Mouse (Mus musculus) G1E-ER4 (cell line): ENCODE data around the gene Jph3. TPM values are rescaled to one million over a fixed set of nuclear protein-coding genes. Genes with fewer than 3 reads are reported as not detected.

Experiments used
- GATA1 ChIP-seq: IDR thresholded peaks from one replicate; pipeline ENCODE4 v1.8.0; 2012; ENCODE audit warnings: low read length, inconsistent platforms
- polyA plus RNA-seq: library from polyadenylated mRNA; stranded (reverse); fragments of >175 nt; gene quantifications from 2 replicates; pipeline ENCODE4 v1.2.3, GENCODE M21; 2012

Gene Jph3
- polyA plus RNA-seq, 1 experiment: not detected

GRCm38 (mm10) chr8:121795461-121795860, 66.0 kb downstream of the Jph3 start:
- no peak for TF ChIP-seq GATA1

- no peak for TF ChIP-seq GATA1
Measured at GRCm38 (mm10) chr8:121796406-121796805, 67.0 kb downstream of the Jph3 start.

- TF ChIP-seq GATA1: no peak
Measured at GRCm38 (mm10) chr8:121798401-121798800, 69.0 kb downstream of the Jph3 start.

GRCm38 (mm10) chr8:121804829-121805228, 75.4 kb downstream of the Jph3 start:
- no peak for TF ChIP-seq GATA1

- TF ChIP-seq GATA1: no peak
Measured at GRCm38 (mm10) chr8:121806126-121806525, 76.7 kb downstream of the Jph3 start.

GRCm38 (mm10) chr8:121808032-121808431, 78.6 kb downstream of the Jph3 start:
- no peak for TF ChIP-seq GATA1

- TF ChIP-seq GATA1: no peak
Measured at GRCm38 (mm10) chr8:121809524-121810155, 80.2 kb downstream of the Jph3 start.

GRCm38 (mm10) chr8:121811502-121811901, 82.1 kb downstream of the Jph3 start:
- TF ChIP-seq GATA1: no peak

- TF ChIP-seq GATA1: no peak
Measured at GRCm38 (mm10) chr8:121811931-121812570, 82.6 kb downstream of the Jph3 start.

GRCm38 (mm10) chr8:121818226-121818625, 88.8 kb downstream of the Jph3 start:
- TF ChIP-seq GATA1: no peak

GRCm38 (mm10) chr8:121820840-121821239, 91.4 kb downstream of the Jph3 start:
- TF ChIP-seq GATA1: no peak

- no peak for TF ChIP-seq GATA1
Measured at GRCm38 (mm10) chr8:121821320-121821719, 91.9 kb downstream of the Jph3 start.

- no peak for TF ChIP-seq GATA1
Measured at GRCm38 (mm10) chr8:121821770-121822169, 92.3 kb downstream of the Jph3 start.

GRCm38 (mm10) chr8:121827726-121828125, 98.3 kb downstream of the Jph3 start:
- TF ChIP-seq GATA1: no peak

GRCm38 (mm10) chr8:121828376-121829023, 99.1 kb downstream of the Jph3 start:
- no peak for TF ChIP-seq GATA1

GRCm38 (mm10) chr8:121829048-121829776, 99.8 kb downstream of the Jph3 start, which contains the start of gene Klhdc4:
Klhdc4 (minus strand) TSS chr8:121829569.
- TF ChIP-seq GATA1: no peak
